Mouse (Mus musculus): ENCODE measurements around the gene Lsm7.

Lsm7 gene

GRCm38 (mm10) chr10:80813366-80813765 lies 41.6 kb downstream of the Lsm7 start, which contains the start of gene Jsrp1:
Gene Jsrp1 (minus strand): TSS chr10:80813498.
- DNase-seq (ENCODE audit: low spot score in 2 of 2): no peak

- DNase-seq (ENCODE audit: low spot score in 2 of 2): no peak
Measured at GRCm38 (mm10) chr10:80812391-80813041, 42.5 kb downstream of the Lsm7 start.

- no peak for DNase-seq (ENCODE audit: low spot score in 2 of 2)
Measured at GRCm38 (mm10) chr10:80810084-80810483, 44.9 kb downstream of the Lsm7 start.

- DNase-seq (ENCODE audit: low spot score in 2 of 2): peak in 1 of 2 experiments; percentile 63
Measured at GRCm38 (mm10) chr10:80808985-80809632, 45.9 kb downstream of the Lsm7 start.

DNA sequence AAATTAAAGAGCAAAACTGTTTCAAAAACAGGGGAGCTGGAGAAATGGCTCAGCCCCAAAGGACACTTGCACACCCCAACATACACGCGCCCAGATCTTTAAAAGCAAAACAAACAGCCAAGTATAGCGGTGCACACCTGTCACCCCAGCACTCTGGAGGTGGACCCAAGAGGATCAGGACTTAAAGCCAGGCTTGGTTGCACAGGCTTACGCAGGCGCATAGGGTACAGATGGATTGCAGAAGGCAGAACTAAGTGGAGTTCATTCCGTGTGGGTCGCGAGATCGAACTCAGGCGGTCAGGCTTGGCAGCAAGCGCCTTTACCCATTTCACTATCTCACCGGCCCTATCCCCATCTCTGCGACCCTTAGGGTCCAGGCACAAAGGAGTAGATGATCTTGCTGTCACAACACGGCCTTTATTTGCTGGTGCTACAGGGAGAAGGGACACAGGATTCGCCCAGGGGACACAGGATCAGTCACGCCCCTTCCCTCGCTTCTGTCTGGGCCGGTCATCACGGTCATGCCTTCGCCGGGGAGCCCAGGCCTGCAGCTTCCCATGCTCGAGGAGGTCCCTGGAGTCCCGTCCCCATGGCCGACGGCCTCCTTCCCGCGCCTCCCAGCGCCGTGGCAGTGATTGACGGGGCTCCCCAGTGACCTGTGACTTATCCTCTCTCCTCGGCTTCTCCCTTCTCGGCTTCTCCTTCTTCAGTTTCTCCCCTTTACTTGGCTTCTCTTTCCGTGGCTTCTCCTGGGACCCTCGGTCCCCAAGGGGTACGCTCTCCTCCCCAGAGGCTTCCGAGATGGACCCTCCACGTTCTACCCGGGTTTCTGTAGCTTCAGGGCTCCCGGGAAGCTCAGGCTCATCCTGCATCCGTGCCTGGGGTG lies 46.7 kb downstream of the Lsm7 start:
- no peak for DNase-seq (ENCODE audit: low spot score in 2 of 2)

DNA sequence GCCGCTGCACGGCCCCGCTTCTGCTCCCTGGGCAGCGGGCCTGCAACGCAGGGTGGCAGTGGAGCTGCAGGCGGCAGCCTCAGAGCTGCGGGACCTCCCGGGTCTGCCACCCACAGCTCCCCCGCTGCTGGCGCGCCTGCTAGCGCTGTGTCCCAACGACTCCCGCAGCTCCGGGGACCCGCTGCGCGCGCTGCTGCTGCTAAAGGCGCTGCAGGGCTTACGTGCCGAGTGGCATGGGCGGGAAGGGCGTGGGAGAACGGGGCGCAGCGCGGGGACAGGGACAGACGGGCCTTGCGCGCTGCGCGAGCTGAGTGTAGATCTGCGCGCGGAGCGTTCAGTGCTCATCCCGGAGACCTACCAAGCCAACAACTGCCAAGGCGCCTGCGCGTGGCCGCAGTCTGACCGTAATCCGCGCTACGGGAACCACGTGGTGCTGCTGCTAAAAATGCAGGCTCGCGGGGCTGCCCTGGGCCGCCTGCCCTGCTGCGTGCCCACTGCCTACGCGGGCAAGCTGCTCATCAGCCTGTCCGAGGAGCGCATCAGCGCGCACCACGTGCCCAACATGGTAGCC lies 47.9 kb downstream of the Lsm7 start:
- DNase-seq (ENCODE audit: low spot score in 2 of 2): peak; percentile 89 to 90

DNA sequence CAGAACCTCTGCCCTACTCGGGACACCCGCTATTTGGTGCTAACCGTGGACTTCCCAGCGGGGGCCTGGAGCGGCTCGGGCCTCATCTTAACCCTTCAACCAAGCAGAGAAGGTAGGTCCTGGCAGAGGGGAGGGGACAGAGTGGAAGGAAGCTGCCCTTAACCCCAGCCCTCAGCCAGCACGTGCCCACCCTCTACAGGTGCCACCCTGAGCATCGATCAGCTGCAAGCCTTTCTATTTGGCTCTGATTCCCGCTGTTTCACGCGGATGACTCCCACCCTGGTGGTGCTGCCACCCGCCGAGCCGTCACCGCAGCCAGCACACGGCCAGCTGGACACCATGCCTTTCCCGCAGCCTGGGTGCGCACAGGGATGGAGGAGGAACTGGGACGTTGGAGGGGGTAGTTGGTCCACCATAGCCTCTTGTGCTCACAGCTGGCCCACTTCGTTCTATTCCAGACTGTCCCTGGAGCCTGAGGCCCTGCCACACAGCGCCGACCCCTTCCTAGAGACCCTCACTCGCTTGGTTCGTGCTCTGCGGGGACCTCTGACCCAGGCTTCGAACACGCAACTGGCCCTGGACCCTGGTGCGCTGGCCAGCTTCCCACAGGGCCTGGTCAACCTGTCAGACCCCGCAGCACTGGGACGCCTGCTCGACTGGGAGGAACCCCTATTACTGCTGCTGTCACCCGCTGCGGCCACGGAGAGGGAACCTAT lies 48.5 kb downstream of the Lsm7 start:
- DNase-seq (ENCODE audit: low spot score in 2 of 2): peak in 1 of 2 experiments; percentile 30

DNA sequence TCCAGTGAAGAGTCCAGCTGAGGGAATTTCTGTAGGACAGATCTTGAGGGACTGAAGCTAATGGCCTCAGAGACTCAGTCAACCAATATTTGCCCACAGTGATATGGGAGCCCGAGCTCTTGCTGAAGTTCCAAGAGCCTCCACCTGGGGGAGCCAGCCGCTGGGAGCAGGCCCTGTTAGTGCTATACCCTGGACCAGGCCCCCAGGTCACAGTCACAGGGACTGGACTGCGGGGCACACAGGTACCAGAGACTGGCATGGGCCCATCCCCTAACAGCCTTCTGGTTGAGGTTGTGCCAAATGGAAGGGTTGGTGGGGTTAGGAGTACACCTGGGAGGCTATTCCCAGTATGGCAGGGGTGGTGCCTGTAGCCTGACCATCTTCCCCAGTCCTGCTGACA lies 49.1 kb downstream of the Lsm7 start:
- DNase-seq (ENCODE audit: low spot score in 2 of 2): peak in 1 of 2 experiments; percentile 50

GRCm38 (mm10) chr10:80805322-80805721 lies 49.7 kb downstream of the Lsm7 start:
- DNase-seq (ENCODE audit: low spot score in 2 of 2): no peak

DNA sequence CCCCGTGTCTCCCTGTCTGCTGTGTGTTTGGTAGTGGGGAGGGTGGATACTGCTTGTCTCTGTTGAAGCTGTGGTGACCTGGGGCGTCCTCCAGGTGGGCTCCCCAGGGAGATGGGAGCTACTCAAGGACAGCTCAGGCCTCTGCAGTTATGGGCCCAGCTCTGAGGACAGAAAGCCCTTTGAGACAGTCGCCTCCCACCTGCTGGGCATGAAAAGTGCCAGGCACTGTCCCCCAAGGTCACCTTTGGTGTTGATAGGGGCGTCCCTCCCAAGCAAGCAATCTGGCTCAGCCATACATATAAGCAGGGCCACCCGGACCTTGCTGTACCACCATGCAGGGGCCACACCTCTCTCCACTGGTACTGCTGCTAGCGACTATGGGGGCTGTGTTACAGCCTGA lies 50.1 kb downstream of the Lsm7 start, which contains the start of gene Amh:
Gene Amh (plus strand): TSS at position 328 of the 400 bp plus-strand sequence.
- no peak for DNase-seq (ENCODE audit: low spot score in 2 of 2)

DNA sequence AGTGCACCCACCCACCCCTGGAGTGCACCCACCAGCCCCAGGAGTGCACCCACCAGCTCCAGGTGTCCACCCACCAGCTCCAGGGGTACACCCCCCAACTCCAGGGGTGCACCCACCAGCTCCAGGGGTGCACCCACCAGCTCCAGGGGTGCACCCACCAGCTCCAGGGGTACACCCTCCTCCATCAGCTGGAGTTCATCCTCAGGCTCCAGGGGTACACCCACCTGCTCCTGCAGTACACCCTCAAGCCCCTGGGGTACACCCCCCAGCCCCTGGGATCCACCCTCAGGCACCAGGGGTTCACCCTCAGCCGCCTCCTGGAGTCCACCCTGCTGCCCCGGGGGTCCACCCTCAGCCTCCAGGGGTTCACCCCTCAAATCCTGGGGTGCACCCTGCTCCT lies 50.7 kb downstream of the Lsm7 start:
- no peak for DNase-seq (ENCODE audit: low spot score in 2 of 2)

DNA sequence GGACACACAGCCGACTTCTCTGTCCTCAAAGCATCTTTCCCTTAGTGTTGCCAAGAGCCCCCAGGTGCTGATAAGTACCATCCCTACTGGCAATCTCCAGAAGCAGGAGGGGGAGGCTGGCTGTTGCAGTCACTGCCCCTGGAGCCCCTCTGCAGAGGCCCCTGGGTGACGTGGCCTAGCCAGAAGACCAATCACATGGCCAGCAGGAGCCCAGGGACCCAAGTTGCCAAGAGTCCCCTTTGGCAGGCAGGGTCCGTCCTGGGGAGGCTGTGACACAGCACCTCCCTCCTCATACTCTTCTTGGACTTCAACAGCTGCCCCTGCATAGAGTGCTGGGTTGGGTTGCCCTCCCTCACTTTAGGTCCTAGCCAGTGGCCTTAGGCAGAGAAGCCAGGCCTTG lies 52.0 kb downstream of the Lsm7 start:
- DNase-seq (ENCODE audit: low spot score in 2 of 2): no peak

Measured in right cerebral cortex, postnatal 36 days (tissue).